Mouse (Mus musculus): ENCODE measurements around the gene Ercc6.

The Ercc6 gene

GRCm38 (mm10) chr14:32583696-32584095 lies 70.4 kb downstream of the Ercc6 start:
- DNase-seq: no peak

DNA sequence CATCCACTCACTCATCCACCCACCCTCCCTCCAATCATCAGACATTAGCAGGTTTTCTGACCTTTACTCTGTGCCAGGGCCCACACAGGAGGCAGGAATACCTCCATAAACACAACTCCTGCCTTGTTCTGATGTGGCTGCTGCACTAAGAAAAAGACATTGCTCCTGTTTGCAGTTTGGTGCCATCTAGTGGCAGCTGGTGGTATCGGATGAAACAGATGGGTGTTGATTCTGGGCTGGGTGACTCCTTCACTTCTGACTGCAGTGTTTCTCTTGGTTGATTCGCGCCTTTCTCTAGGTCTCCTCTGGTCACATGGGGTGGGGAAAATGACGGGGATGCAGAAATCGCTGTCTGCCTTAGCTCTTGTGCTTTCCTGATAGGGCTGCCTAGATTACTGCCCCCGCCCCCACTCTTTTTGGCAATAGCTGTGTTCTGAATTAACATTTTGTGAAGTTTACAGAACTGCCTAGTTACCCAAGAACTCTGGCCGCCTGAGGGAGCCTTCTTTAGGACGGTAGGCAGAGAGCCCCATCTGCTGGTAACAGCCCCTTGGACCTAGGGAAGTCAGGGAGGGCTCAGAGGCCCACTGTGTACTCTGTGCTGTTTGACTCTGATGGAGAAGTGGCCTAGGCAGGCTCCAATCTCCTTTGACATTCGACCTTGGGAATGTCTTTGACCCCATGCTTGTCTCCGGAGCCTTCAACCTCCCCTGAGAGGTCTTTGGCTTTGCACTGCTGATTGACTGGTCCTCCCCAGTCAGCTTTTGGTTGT lies 73.9 kb downstream of the Ercc6 start:
- peak; percentile 73 for DNase-seq

DNA sequence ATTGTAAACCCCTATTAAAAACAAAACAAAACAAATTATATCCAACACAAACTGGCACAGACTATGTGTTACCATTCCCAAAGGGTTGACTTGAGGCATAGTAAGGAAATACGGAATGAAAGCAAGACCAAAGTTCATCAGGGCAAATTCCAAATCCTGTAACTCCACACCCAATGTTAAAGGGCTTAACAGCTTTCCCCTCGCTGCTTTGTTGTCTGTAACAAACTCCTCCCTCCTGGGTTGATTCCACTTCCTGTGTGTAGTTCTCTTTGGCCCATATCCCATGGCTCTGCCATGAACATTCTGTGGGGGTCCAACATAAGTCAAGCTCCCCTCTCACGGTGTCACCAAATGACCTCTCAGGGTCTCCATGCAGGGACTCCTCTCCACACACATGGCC lies 77.1 kb downstream of the Ercc6 start:
- no peak for DNase-seq

DNA sequence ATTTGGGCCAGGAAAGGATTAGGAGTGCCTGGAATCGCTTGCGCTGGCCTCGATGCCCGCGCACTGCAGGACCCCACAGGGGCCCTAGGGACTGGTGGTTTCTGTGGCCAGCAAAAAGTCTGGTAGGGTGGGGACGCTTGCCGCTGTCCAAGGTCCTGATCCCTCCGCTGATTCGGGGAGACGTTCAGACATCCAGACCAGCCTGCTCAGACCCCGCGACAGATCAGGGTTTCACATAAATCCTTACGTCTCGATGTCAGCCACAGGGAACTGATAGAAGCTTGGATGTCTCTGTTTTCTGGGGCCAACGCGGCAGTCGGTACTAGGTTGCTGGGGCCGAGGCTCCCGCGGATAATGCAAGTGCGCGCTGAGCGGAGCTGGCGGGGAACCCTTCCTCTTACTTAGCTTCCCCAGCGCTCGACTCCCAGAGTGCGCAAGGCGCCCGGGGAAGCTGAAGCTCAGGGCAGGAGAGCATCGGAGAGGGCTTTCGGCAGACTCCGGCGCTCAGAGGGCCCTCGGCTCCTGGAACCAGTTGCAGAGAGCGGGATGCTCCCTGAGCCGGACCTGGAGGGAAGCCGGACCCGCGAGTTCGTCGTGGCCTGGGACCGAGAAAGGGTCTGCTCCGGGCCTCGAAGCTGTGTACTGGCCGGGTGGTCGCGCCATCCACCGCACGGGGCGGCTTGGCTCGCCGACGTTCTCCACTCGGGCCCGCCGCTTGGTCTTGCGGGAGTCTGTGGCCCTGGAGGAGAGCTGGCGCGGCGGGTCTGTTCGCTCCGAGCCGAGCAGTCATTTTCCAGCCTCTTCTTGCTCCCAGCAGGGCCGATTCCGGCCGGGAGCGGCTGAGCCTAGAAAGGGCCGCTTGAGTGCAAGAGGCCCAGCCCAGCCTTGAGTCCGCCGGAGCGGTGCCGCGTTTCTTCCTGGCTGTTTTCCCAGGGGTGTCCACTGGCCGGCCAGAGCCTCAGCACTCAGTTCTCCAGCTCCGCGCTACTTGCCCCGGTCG lies 84.2 kb downstream of the Ercc6 start:
- DNase-seq: peak; percentile 63

GRCm38 (mm10) chr14:32598437-32599219 lies 85.3 kb downstream of the Ercc6 start:
- DNase-seq: no peak

GRCm38 (mm10) chr14:32599290-32600041 lies 86.1 kb downstream of the Ercc6 start, which contains the start of gene Prrxl1:
Prrxl1 (plus strand) TSS chr14:32599407.
- DNase-seq: peak; percentile 9

DNA sequence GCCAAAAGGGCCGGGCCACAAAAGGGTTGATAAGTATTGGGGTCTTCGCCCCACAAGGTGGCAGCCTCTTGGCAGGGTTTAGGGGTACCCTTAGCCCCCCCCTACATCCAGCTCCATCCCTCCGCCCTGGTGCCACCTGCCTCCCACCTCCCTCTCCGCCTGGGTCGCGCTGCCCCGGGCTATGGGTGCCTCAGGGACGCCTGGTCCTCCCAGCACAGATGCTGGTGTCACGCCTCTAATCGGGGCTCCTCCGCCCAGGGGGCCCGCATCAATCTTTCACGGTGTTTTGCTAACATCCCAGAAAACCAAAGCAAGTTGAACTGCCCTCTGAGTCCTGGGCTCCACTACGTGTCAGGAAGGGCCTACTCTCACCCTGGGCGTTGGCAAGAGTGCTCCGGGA lies 86.8 kb downstream of the Ercc6 start:
- no peak for DNase-seq

- DNase-seq: no peak
Observed at GRCm38 (mm10) chr14:32605508-32605907, 92.2 kb downstream of the Ercc6 start.

DNA sequence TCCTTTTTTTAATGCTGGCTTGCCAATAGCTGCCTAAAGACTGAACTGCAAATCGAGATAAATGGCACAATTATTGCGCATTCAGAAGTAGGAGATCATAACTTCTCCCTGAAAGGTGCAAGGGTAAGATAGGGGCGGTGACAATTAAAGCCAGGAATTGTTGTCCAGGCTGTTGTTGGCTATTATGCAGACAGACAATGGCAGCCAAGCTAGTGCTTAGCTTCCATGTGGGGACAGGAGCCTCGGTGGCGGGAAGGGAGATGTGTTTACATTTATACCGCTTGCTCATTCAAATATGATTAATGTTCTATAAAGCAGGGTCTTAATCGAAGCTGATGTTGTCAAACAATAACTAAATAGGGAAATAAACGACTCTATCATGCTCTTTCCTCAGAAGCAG lies 93.0 kb downstream of the Ercc6 start:
- DNase-seq: no peak

- DNase-seq: peak; percentile 27
Observed at GRCm38 (mm10) chr14:32609392-32609791, 96.1 kb downstream of the Ercc6 start.

GRCm38 (mm10) chr14:32617253-32617652 lies 103.9 kb downstream of the Ercc6 start:
- no peak for DNase-seq

GRCm38 (mm10) chr14:32624245-32624644 lies 110.9 kb downstream of the Ercc6 start:
- DNase-seq: no peak

DNA sequence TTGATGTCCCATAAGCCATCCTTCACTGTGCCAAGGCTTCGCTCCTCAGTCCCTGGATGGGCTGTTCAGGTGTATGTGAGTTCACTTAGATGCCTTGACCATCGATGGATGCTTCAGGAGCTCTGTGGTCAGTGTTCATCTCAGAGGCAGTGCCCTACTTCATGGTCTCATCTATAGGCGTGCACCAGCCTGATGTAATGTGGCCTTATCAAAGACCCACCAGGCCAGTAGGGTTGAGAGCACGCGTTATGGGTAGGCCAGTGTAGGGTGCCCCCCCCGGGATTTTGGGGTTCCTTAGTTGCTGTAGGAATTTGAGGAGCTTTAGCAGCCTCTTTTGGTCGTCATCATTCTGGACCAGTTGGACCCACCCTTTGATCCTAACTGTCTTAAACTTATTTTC lies 111.5 kb downstream of the Ercc6 start:
- no peak for DNase-seq

- no peak for DNase-seq
Observed at GRCm38 (mm10) chr14:32627271-32627670, 114.0 kb downstream of the Ercc6 start.

DNA sequence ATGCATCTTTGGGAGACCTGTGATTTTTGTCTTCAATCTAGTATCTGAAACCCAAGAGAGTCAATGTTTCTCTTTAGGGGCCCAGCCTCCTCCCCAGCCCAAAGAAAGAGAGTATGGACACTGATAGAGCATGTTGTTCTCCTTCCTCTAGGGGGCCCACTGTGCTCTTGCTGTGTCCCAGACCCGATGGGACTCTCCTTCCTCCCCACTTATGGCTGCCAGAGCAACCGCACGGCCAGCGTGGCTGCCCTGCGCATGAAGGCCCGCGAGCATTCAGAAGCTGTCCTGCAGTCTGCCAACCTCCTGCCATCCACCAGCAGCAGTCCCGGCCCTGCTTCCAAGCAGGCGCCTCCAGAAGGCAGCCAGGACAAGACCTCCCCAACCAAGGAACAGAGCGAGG lies 115.3 kb downstream of the Ercc6 start:
- no peak for DNase-seq
